Comparison of ENCODE assay signal across 8 mouse cellular contexts in genomic region chr12:71747831-71748368, GRCm38 (mm10).
DNase-seq lines count a peak whose midpoint lies in the region; ATAC-seq lines count a peak whose summit lies in the region.

No protein-coding gene starts in this region.

- 55% methylated on average over 14 of the region's 14 CpGs for WGBS in hindbrain, embryonic 16.5 days
- 66% methylated on average over 14 of the region's 14 CpGs for WGBS in hindbrain, embryonic 13.5 days
- WGBS in kidney, embryonic 15.5 days = 42% methylated on average over 14 of the region's 14 CpGs
- WGBS in lung, embryonic 15.5 days = 30% methylated on average over 14 of the region's 14 CpGs

- DNase-seq in cerebellum, postnatal 10 days = peak; percentile 49 to 50
- DNase-seq in heart, adult 18-20 months = peak; percentile 75 to 82
- no peak for DNase-seq in thymus, postnatal 4 days
- no peak for DNase-seq in adrenal gland, adult 2 months

- H3K27me3 ChIP-seq in hindbrain, embryonic 16.5 days (replicated peaks; ENCODE audit: control insufficient read depth, insufficient read depth, low read length) = no peaks in the 10 kb centered on the region
- no peaks in the 10 kb centered on the region for H3K27me3 ChIP-seq in hindbrain, embryonic 13.5 days
- no peaks in the 10 kb centered on the region for H3K27me3 ChIP-seq in kidney, embryonic 15.5 days
- no peaks in the 10 kb centered on the region for H3K27me3 ChIP-seq in lung, embryonic 15.5 days

- peaks cover 2% of the 10 kb centered on the region; the same call in 1 of the 2 replicates for H3K4me1 ChIP-seq in hindbrain, embryonic 16.5 days (ENCODE audit: control insufficient read depth, insufficient read depth, low read depth, low read length)
- H3K4me1 ChIP-seq in hindbrain, embryonic 13.5 days (replicated peaks) = peaks cover 11% of the 10 kb centered on the region
- H3K4me1 ChIP-seq in kidney, embryonic 15.5 days = peaks cover 20% of the 10 kb centered on the region
- H3K4me1 ChIP-seq in lung, embryonic 15.5 days = peaks cover 25% of the 10 kb centered on the region

- H3K4me2 ChIP-seq in hindbrain, embryonic 16.5 days (ENCODE audit: low read length) = peak overlapping the region; percentile 22; the same call in 1 of the 2 replicates
- no peak overlapping the region for H3K4me2 ChIP-seq in hindbrain, embryonic 13.5 days
- H3K4me2 ChIP-seq in kidney, embryonic 15.5 days = peak overlapping the region; percentile 3; the same call in 1 of the 2 replicates
- peak overlapping the region; percentile 38 for H3K4me2 ChIP-seq in lung, embryonic 15.5 days

- ATAC-seq in hindbrain, embryonic 16.5 days = 0 out of 2 replicates have a peak, but pooled peaks have one; percentile 27
- no peak for ATAC-seq in hindbrain, embryonic 13.5 days (ENCODE audit: low FRiP score)
- peak; percentile 66 for ATAC-seq in kidney, embryonic 15.5 days (replicated peaks; ENCODE audit: low FRiP score)
- peak; percentile 71 for ATAC-seq in lung, embryonic 15.5 days (ENCODE audit: borderline replicate concordance, extremely low read depth, low FRiP score, low TSS enrichment)

- H3K9me3 ChIP-seq in hindbrain, embryonic 16.5 days (ENCODE audit: control insufficient read depth, low read length) = no peaks in the 10 kb centered on the region
- no peaks in the 10 kb centered on the region for H3K9me3 ChIP-seq in hindbrain, embryonic 13.5 days
- H3K9me3 ChIP-seq in kidney, embryonic 15.5 days (replicated peaks) = no peaks in the 10 kb centered on the region
- no peaks in the 10 kb centered on the region for H3K9me3 ChIP-seq in lung, embryonic 15.5 days

- no peak overlapping the region for H3K4me3 ChIP-seq in hindbrain, embryonic 16.5 days (ENCODE audit: low read length)
- no peak overlapping the region for H3K4me3 ChIP-seq in hindbrain, embryonic 13.5 days
- H3K4me3 ChIP-seq in kidney, embryonic 15.5 days (replicated peaks) = no peak overlapping the region
- no peak overlapping the region for H3K4me3 ChIP-seq in lung, embryonic 15.5 days

- H3K9ac ChIP-seq in hindbrain, embryonic 16.5 days (ENCODE audit: low read depth, low read length) = no peak overlapping the region
- no peak overlapping the region for H3K9ac ChIP-seq in hindbrain, embryonic 13.5 days
- H3K9ac ChIP-seq in kidney, embryonic 15.5 days = no peak overlapping the region
- H3K9ac ChIP-seq in lung, embryonic 15.5 days = no peak overlapping the region

- H3K36me3 ChIP-seq in hindbrain, embryonic 16.5 days (ENCODE audit: control insufficient read depth, insufficient read depth, low read length) = no peaks in the 10 kb centered on the region
- H3K36me3 ChIP-seq in hindbrain, embryonic 13.5 days = no peaks in the 10 kb centered on the region
- no peaks in the 10 kb centered on the region for H3K36me3 ChIP-seq in kidney, embryonic 15.5 days
- H3K36me3 ChIP-seq in lung, embryonic 15.5 days = no peaks in the 10 kb centered on the region

- peak overlapping the region; percentile 42 for H3K27ac ChIP-seq in hindbrain, embryonic 16.5 days (ENCODE audit: low read depth, low read length)
- no peak overlapping the region for H3K27ac ChIP-seq in hindbrain, embryonic 13.5 days
- peak overlapping the region; percentile 92 for H3K27ac ChIP-seq in kidney, embryonic 15.5 days
- peak overlapping the region; percentile 93 for H3K27ac ChIP-seq in lung, embryonic 15.5 days

Comparison
In these comparisons a context has a peak if more than half of its experiments do, and no peak if none do; other contexts are left out.
1. DNase-seq: peak in cerebellum, postnatal 10 days (2 of 2) and heart, adult 18-20 months (2 of 2); none in thymus, postnatal 4 days (single experiment) and adrenal gland, adult 2 months (single experiment).